Mouse (Mus musculus): Measurements from ENCODE around the gene Pex6.

DNA sequence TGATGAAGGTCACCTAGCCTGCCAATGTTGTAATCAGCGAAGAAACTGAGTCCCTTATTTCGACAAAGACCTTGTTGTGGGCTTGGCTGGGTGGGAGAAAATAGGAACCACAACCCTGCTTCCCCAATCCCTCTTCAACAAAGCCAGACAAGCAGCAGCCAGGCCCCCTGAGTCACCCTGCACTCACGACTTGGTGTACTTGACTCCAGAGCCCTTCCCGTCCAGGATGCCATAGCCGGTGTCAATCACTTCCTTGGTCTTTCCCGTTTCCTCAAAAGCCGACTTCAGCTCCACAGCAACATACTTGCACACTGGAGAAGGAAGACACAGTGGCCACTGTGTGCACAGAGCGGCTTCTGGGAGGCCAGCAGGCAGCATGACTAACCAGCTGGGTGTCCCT, 36.0 kb downstream of the Pex6 start:
- TF ChIP-seq CTCF (IDR thresholded peaks at IDR 0.05; ENCODE audit: low read depth): no peak
- no peak for TF ChIP-seq EP300 (IDR thresholded peaks at IDR 0.05; ENCODE audit: low read depth)
